Mouse (Mus musculus) embryonic fibroblast, embryonic 13.5 days (primary cell): Measurements from ENCODE around the gene Galnt6.

Experiments used
- CTCF ChIP-seq: IDR thresholded peaks from 2 replicates; pipeline ENCODE4 v1.5.1; 2011; ENCODE audit warnings: mild to moderate bottlenecking, control low read depth, low read length, moderate library complexity, borderline replicate concordance; ENCODE audit not compliant: insufficient read depth
- POLR2A ChIP-seq: IDR thresholded peaks from 2 replicates; pipeline ENCODE4 v1.6.1; 2011; ENCODE audit warnings: low read depth, mild to moderate bottlenecking, control low read depth, low read length, moderate library complexity

DNA sequence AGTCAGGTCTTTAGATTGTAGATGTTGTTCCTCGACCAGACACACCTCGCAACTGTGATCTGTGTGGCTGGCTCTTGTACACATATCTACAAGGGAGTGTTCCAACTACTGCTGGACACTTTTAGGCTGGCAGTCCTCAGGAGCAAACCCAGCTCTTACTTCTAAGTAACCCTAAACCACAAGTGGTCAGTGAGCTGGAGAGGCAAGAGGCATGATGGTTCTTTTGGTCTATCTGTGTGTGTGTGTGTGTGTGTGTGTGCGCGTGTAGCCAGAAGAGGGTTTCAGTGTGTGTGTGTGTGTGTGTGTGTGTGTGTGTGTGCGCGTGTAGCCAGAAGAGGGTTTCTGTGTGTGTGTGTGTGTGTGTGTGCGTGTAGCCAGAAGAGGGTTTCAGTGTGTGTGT, 86.7 kb downstream of the Galnt6 start:
- no peak for TF ChIP-seq POLR2A
- TF ChIP-seq CTCF = no peak
